Mouse (Mus musculus) midbrain, embryonic 12.5 days (tissue): ENCODE data around the gene Mynn. TPM values are rescaled to one million over a fixed set of nuclear protein-coding genes. Genes with fewer than 3 reads are reported as not detected.

Source experiments
- ATAC-seq: fragments of 200-750 bp; cut with Nextera tagmentation; 2 replicates; pipeline ENCODE4 v1.8.0; 2017; ENCODE audit warnings: low read depth, moderate TSS enrichment, moderate library complexity; ENCODE audit not compliant: low FRiP score
- H3K27ac ChIP-seq: fragments of 300-500 bp; sonication (generic); replicated peaks from 2 replicates; pipeline ENCODE4 v1.5.1; 2016; ENCODE audit warnings: mild to moderate bottlenecking
- H3K27me3 ChIP-seq: fragments of 300-500 bp; sonication (generic); 2 replicates; pipeline ENCODE4 v1.6.1; 2016; ENCODE audit warnings: mild to moderate bottlenecking
- H3K36me3 ChIP-seq: fragments of 300-500 bp; sonication (generic); 2 replicates; pipeline ENCODE4 v1.6.1; 2016
- H3K4me1 ChIP-seq: fragments of 300-500 bp; sonication (generic); 2 replicates; pipeline ENCODE4 v1.6.1; 2016
- H3K4me2 ChIP-seq: fragments of 300-500 bp; sonication (generic); replicated peaks from 2 replicates; pipeline ENCODE4 v1.6.1; 2016; ENCODE audit warnings: mild to moderate bottlenecking, moderate library complexity
- H3K4me3 ChIP-seq: fragments of 300-500 bp; sonication (generic); 2 replicates; pipeline ENCODE4 v1.5.1; 2016; ENCODE audit warnings: mild to moderate bottlenecking
- H3K9ac ChIP-seq: fragments of 300-500 bp; sonication (generic); replicated peaks from 2 replicates; pipeline ENCODE4 v1.6.1; 2016; ENCODE audit warnings: mild to moderate bottlenecking, moderate library complexity
- H3K9me3 ChIP-seq: fragments of 300-500 bp; sonication (generic); 2 replicates; pipeline ENCODE4 v1.6.1; 2016; ENCODE audit warnings: mild to moderate bottlenecking
- WGBS: fragments of 180-500 bp; shearing (Covaris S2); methylation state at CpG from one replicate; pipeline ENCODE4 v1.1.7; 2016; 5-methylcytosine and 5-hydroxymethylcytosine counted together
- polyA plus RNA-seq: library from polyadenylated mRNA; unstranded; fragments of >200 nt; fragmentation: Nextera tagmentation; extraction: Ambion mirVana; gene quantifications from 2 replicates; pipeline ENCODE4 v1.2.1, GENCODE M21; 2016

Gene Mynn
- polyA plus RNA-seq, 1 experiment from 2014 or later: 39.6 TPM

GRCm38 (mm10) chr3:30647440-30648090 lies 45.7 kb downstream of the Mynn start, which contains the start of gene Lrrc34:
TSS of gene Lrrc34 (minus strand) at chr3:30647869.
- ATAC-seq: peak; percentile 95
- WGBS: 2% methylated on average over 25 of the region's 25 CpGs
- H3K4me2 ChIP-seq: peak within 1 kb of the TSS; percentile 64
- H3K9me3 ChIP-seq: no peaks in the 10 kb centered on the region
- peak within 1 kb of the TSS; percentile 54; the same call in 1 of the 2 replicates for H3K9ac ChIP-seq
- peaks cover 40% of the 10 kb centered on the region for H3K27me3 ChIP-seq
- peak within 1 kb of the TSS; percentile 34 for H3K4me3 ChIP-seq
- peaks cover 18% of the 10 kb centered on the region for H3K4me1 ChIP-seq
- H3K36me3 ChIP-seq: no peaks in the 10 kb centered on the region
- H3K27ac ChIP-seq: no peak within 1 kb of the TSS

DNA sequence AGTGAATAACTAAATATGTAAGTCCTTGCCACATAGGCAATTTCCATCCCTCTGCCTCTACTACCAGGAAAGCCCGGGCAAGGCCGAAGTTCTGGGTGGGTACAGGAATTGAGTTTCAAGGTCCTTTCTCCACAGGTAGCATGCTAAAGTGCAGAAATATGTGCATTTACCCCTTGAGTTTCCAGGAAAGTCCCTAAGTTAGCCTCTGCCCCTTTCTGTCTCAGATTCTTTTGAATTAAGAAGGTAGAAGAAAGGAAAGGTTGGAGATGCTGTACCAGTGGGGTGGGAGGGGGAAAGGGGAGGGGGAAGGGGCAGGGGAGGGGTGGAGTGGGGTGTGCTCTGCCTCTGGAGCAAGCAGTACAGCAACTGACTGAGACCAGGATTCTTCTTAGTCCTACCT lies 46.6 kb downstream of the Mynn start:
- no peak overlapping the region for H3K4me3 ChIP-seq
- H3K4me2 ChIP-seq: no peak overlapping the region

DNA sequence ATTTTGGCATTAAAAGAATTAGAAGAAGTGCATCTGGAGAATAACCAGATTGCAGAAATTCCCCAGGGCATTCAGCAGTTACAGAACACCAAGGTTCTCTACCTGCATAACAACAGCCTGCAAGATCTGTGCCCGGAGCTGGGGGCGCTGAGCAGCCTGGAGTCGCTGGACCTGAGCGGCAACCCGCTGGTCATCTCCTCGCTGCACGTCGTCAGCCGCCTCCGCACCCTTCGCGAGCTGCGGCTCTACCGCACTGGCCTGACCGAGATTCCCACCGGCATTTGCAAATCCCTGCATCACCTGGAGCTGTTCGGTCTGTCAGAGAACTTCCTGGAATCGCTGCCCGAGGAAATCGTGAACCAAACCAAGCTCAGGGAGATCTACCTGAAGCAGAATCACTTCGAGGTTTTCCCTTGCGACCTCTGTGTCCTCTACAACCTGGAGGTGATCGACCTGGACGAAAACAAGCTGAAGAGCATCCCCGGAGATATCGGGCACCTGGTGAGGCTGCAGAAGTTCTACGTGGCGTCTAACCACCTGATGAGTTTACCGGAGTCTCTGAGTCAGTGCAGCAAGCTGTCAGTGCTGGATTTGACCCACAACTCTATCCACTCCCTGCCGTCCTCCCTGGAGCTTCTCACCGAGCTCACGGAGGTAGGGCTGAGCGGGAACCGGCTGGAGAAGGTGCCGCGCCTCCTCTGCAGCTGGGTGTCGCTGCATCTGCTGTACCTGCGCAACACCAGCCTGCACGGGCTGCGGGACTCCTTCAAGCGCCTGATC lies 48.4 kb downstream of the Mynn start:
- Histone ChIP-seq H3K9ac (peak overlapping the region; percentile 29; the same call in 1 of the 2 replicates), H3K4me1 (peaks cover 18% of the 10 kb centered on the region), H3K27ac (no peak overlapping the region), H3K27me3 (peaks cover 40% of the 10 kb centered on the region), H3K4me3 (peak overlapping the region; percentile 43), H3K9me3 (no peaks in the 10 kb centered on the region), H3K36me3 (no peaks in the 10 kb centered on the region), H3K4me2 (peak overlapping the region; percentile 62)
- under 1% methylated on average over 41 of the region's 41 CpGs for WGBS
- no peak for ATAC-seq

More for the DNA sequence above, 46.6 kb downstream of the Mynn start:
- H3K36me3 ChIP-seq: no peaks in the 10 kb centered on the region
- H3K9ac ChIP-seq: no peak overlapping the region
- H3K27ac ChIP-seq: no peak overlapping the region
- 92% methylated on average over 2 of the region's 2 CpGs for WGBS
- H3K4me1 ChIP-seq: peaks cover 18% of the 10 kb centered on the region
- H3K9me3 ChIP-seq: no peaks in the 10 kb centered on the region
- H3K27me3 ChIP-seq: peaks cover 40% of the 10 kb centered on the region
- no peak for ATAC-seq

DNA sequence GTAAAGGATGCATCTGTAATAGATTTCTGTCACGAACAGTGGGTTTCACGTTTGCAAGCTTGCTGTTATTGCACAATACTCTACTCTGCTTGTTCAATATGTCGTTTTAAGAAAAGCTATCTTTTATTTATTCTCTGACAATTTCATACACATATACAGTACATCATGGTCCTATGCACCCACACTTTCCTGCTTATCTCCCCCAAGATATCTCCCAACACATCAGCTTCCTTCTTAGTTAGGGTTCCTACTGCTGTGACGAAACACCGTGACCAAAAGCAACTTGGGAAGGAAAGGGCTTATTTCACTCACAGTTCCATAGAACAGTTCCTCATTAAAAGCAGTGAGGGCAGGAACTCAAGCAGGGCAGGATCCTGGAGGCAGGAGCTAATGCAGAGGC lies 54.1 kb downstream of the Mynn start:
- no peaks in the 10 kb centered on the region for H3K4me1 ChIP-seq
- H3K9ac ChIP-seq: no peak overlapping the region
- 90% methylated on average over 5 of the region's 5 CpGs for WGBS
- H3K27ac ChIP-seq: no peak overlapping the region
- H3K36me3 ChIP-seq: no peaks in the 10 kb centered on the region
- H3K4me2 ChIP-seq: no peak overlapping the region
- H3K27me3 ChIP-seq: peaks cover 10% of the 10 kb centered on the region
- no peaks in the 10 kb centered on the region for H3K9me3 ChIP-seq
- no peak overlapping the region for H3K4me3 ChIP-seq
- no peak for ATAC-seq

DNA sequence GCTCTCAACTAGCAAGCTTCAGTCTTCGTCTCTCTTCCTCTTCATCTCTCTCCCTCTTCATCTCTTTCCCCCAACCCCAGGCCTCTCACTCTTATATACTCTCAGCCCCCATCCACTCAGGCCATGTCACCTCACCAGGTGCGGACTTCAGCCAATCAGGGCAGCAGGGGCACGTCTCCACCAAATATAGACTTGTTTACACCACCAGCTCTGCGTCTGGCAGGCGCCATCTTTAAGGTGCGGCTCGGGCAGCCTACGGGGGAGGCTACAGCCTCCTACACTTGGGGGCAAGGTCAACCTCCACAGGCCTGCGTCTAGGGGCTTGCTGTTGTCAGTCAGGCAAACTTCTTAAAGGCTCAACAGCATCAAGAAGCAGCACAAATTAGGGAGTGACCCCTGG lies 56.6 kb downstream of the Mynn start:
- 85% methylated on average over 9 of the region's 9 CpGs for WGBS
- Histone ChIP-seq H3K9ac (no peak overlapping the region), H3K4me1 (no peaks in the 10 kb centered on the region), H3K27me3 (no peaks in the 10 kb centered on the region), H3K4me3 (no peak overlapping the region), H3K27ac (no peak overlapping the region), H3K4me2 (no peak overlapping the region), H3K36me3 (no peaks in the 10 kb centered on the region), H3K9me3 (no peaks in the 10 kb centered on the region)
- no peak for ATAC-seq

Other genes with a start within 250 kb of the Mynn start
- 25.9 and 33.2 TPM in 2 replicates for gene Mecom, start 54.1 kb upstream of the Mynn start, polyA plus RNA-seq
- 0.18 TPM in 1 of 2 replicates, not detected in the other for gene Actrt3, start 2.1 kb upstream of the Mynn start, polyA plus RNA-seq
- not detected in 2 replicates for gene Lrriq4, start 42.4 kb downstream of the Mynn start, polyA plus RNA-seq
- 0.88 and 1.3 TPM in 2 replicates for gene Lrrc34, start 45.8 kb downstream of the Mynn start, polyA plus RNA-seq
- gene Lrrc31, start 97.8 kb downstream of the Mynn start, polyA plus RNA-seq: not detected in 2 replicates
- gene Samd7, start 144.2 kb downstream of the Mynn start, polyA plus RNA-seq: not detected in 2 replicates
- 80.2 and 88.0 TPM in 2 replicates for gene Sec62, start 190.8 kb downstream of the Mynn start, polyA plus RNA-seq